Mouse (Mus musculus) lung, postnatal 25 days (tissue): ENCODE measurements at regions not wholly inside any gene's neighbourhood (a gene's known extent, or its start where the extent isn't known, plus 50 kb on each side); places are given as distances from the start of the nearest gene placed in this dataset.

ENCODE experiments used
- DNase-seq: peaks from one replicate; pipeline ENCODE4 v3.0.0; 2022; ENCODE audit warnings: low spot score

DNA sequence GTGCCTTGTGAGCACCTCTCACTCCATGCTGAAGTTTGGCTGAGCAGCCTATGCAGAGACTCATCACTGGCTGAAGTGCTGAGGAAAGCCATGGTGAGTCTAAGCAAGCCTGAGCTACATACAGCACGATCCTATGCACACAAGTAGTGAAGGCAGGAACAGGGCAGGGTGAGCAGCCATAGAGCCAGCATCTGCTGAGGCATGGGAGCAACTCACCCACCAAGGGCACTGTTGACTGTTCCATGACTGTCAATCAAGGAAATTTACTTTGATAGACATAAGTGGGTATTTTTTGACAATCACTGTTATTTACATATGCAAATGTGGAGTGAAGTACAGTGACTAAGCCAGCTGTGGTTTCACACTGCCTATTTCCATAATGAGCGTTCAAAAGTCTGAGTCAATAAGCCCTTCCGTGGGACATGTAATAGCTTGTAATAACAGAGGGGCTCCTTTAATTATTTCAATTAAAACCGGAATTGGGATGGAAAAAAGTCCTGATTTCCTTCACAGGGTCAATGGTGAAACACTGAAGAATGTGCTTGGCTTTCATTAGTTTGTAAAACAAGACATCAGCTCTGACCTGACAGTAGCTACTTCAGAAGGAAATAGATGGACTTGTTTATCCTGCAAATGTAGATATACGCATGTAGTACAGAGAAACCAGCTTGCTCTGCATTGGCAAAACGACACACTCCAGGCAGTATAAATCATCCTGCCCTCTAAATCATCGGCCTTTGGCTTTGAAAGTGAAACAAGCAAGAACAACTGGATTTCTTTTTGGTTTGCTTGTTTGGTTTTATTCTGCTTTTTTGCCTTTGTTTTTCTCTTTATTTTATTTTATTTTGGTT lies 62.1 kb downstream of the Tuba3b start:
- no peak for DNase-seq

- no peak for DNase-seq
These were observed 64.0 kb downstream of the Tuba3b start for GRCm38 (mm10) chr6:145679516-145679915.

DNA sequence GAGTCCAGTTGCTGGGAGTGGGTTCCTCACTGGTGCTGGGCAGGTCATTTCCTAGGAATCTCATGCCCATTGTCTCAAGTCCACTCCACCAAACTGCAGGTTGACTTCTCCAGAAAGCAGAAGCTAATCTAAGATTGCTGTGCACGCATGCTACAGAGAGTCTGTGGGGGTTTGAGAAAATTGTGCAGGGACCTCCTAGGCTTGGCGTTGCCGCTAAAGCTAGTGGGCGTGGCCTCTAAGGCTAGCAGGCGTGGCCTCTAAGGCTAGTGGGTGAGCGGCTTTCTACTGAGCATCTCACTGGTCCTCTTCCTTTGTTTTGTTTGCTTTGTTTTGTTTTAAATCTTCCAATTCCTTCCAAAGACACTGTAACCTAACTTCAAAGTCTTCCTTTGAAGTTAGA lies 59.5 kb upstream of the Rassf8 start:
- no peak for DNase-seq

DNA sequence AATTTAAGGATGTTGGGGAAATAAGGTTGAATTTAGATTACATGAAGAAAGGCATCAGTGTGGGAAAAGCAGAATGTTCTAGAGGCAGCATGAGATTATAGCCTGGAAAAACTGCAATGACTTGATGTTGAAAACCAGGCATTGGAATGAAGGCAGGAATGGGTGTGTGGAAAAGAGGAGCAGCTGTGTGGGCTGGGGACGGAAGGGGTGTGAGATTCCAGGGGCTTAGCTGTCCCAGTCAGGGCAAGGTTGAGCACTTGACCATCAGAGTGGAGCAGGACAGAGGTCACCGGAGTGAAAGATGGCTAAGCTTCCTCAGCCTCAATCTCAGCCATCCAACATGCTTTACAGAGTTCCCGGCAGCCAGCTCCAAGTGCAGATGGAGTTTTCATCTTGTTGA lies 54.9 kb upstream of the Rassf8 start:
- DNase-seq: peak; percentile 37

- no peak for DNase-seq
These were observed 51.7 kb upstream of the Rassf8 start for GRCm38 (mm10) chr6:145694817-145695216.
